Mouse (Mus musculus) cortical plate, adult 2 months (tissue): ENCODE measurements around the gene Nol4l. TPM values are rescaled to one million over a fixed set of nuclear protein-coding genes. Genes with fewer than 3 reads are reported as not detected.

Source experiments
- H3K27ac ChIP-seq: fragments of 200-500 bp; 2 replicates; pipeline ENCODE4 v1.5.1; 2012; ENCODE audit warnings: low read length, control low read depth, inconsistent platforms; ENCODE audit not compliant: insufficient read depth
- H3K4me1 ChIP-seq: fragments of 200-500 bp; 2 replicates; pipeline ENCODE4 v1.6.1; 2011; ENCODE audit warnings: low read length; ENCODE audit not compliant: control insufficient read depth, insufficient read depth
- H3K4me3 ChIP-seq: fragments of 200-500 bp; 2 replicates; pipeline ENCODE4 v1.5.1; 2011; ENCODE audit warnings: mild to moderate bottlenecking, low read length, control low read depth; ENCODE audit not compliant: insufficient read depth
- CTCF ChIP-seq: fragments of 200-500 bp; IDR thresholded peaks from 2 replicates; pipeline ENCODE4 v1.5.1; 2011; ENCODE audit warnings: mild to moderate bottlenecking, control low read depth, low read length; ENCODE audit not compliant: insufficient read depth; ENCODE audit errors: extremely low read depth
- POLR2A ChIP-seq: fragments of 200-500 bp; IDR thresholded peaks from 2 replicates; pipeline ENCODE4 v1.6.1; 2011; ENCODE audit warnings: mild to moderate bottlenecking, low read length, control low read depth; ENCODE audit not compliant: insufficient read depth; ENCODE audit errors: extremely low read depth
- polyA plus RNA-seq: library from polyadenylated mRNA; depleted of rRNA; stranded (reverse); fragments of >200 nt; gene quantifications from 2 replicates; pipeline ENCODE4 v1.2.3, GENCODE M21; 2012

Nol4l gene
- polyA plus RNA-seq, 1 experiment, result 33.9 TPM

- Histone ChIP-seq H3K27ac (no peak overlapping the region), H3K4me3 (peak overlapping the region; percentile 47; the same call in 1 of the 2 replicates), H3K4me1 (peaks cover 1% of the 10 kb centered on the region; the same call in 1 of the 2 replicates)
- TF ChIP-seq CTCF, result no peak
- TF ChIP-seq POLR2A, result no peak
Observed at GRCm38 (mm10) chr2:153442720-153443119, 87.1 kb downstream of the Nol4l start.

GRCm38 (mm10) chr2:153441228-153441627 lies 88.5 kb downstream of the Nol4l start:
- no peak for TF ChIP-seq CTCF
- Histone ChIP-seq H3K27ac (no peak overlapping the region), H3K4me3 (no peak overlapping the region), H3K4me1 (peaks cover 3% of the 10 kb centered on the region; the same call in 1 of the 2 replicates)

GRCm38 (mm10) chr2:153440755-153441154 lies 89.0 kb downstream of the Nol4l start:
- no peak for TF ChIP-seq POLR2A
- no peak for TF ChIP-seq CTCF
- no peak overlapping the region for H3K4me3 ChIP-seq
- H3K4me1 ChIP-seq, result 0 out of 2 replicates have a peak, but pooled peaks cover 3% of the 10 kb centered on the region
- no peak overlapping the region for H3K27ac ChIP-seq

GRCm38 (mm10) chr2:153437306-153437659 lies 92.5 kb downstream of the Nol4l start:
- no peak for TF ChIP-seq CTCF
- Histone ChIP-seq H3K4me3 (no peak overlapping the region), H3K4me1 (0 out of 2 replicates have a peak, but pooled peaks cover 2% of the 10 kb centered on the region), H3K27ac (no peak overlapping the region)

- Histone ChIP-seq H3K4me3 (no peak overlapping the region), H3K4me1 (0 out of 2 replicates have a peak, but pooled peaks cover 2% of the 10 kb centered on the region), H3K27ac (no peak overlapping the region)
- TF ChIP-seq CTCF (no peak), POLR2A (no peak)
Observed at GRCm38 (mm10) chr2:153436641-153437305, 93.0 kb downstream of the Nol4l start.

GRCm38 (mm10) chr2:153434880-153435831 lies 94.6 kb downstream of the Nol4l start:
- H3K27ac ChIP-seq, result no peak overlapping the region
- TF ChIP-seq POLR2A (no peak), CTCF (no peak)
- H3K4me3 ChIP-seq, result no peak overlapping the region
- 0 out of 2 replicates have a peak, but pooled peaks cover 2% of the 10 kb centered on the region for H3K4me1 ChIP-seq

GRCm38 (mm10) chr2:153433859-153434258 lies 95.9 kb downstream of the Nol4l start:
- Histone ChIP-seq H3K4me1 (0 out of 2 replicates have a peak, but pooled peaks cover 2% of the 10 kb centered on the region), H3K4me3 (no peak overlapping the region), H3K27ac (no peak overlapping the region)
- no peak for TF ChIP-seq POLR2A
- TF ChIP-seq CTCF, result no peak

- Histone ChIP-seq H3K4me3 (no peak overlapping the region), H3K27ac (no peak overlapping the region), H3K4me1 (0 out of 2 replicates have a peak, but pooled peaks cover 2% of the 10 kb centered on the region)
- no peak for TF ChIP-seq CTCF
- TF ChIP-seq POLR2A, result no peak
Observed at GRCm38 (mm10) chr2:153432492-153432891, 97.3 kb downstream of the Nol4l start.

GRCm38 (mm10) chr2:153430571-153430970 lies 99.2 kb downstream of the Nol4l start:
- Histone ChIP-seq H3K27ac (no peak overlapping the region), H3K4me3 (no peak overlapping the region), H3K4me1 (peaks cover 3% of the 10 kb centered on the region; the same call in 1 of the 2 replicates)
- TF ChIP-seq CTCF, result no peak
- no peak for TF ChIP-seq POLR2A

- H3K4me3 ChIP-seq, result no peak overlapping the region
- H3K4me1 ChIP-seq, result peaks cover 3% of the 10 kb centered on the region; the same call in 1 of the 2 replicates
- peak overlapping the region; percentile 50; the same call in 1 of the 2 replicates for H3K27ac ChIP-seq
- TF ChIP-seq POLR2A (no peak), CTCF (no peak)
Observed at GRCm38 (mm10) chr2:153428485-153428884, 101.3 kb downstream of the Nol4l start.
